Comparison of ENCODE assay signal across 25 mouse cellular contexts in the genomic region with DNA sequence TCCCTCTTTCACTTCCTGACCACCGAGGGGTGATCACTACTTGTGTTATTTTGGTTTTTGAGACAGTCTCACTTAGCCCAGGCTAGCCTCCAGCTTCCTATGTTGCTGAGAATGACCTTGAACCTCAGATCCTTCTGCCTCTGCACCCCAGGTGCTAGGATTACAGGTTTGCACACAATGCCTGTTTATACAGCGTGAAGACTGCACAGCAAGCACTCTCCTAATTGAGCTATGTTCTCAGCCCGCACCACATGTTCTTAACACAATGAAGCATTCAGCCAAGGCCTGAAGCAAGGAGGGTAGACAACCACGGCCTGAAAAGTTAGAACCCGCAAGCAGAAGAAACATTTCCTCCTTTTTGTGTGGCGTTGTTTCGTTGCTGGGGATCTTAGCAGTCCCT. TPM values are rescaled to one million over a fixed set of nuclear protein-coding genes. Genes with fewer than 3 reads are reported as not detected.
DNase-seq lines count a peak whose midpoint lies in the region; ATAC-seq lines count a peak whose summit lies in the region.
"Had no signal": no experiment of that assay in that cellular context is flagged by ENCODE, and none has a peak within 500 bp of the region (broad histone marks: within the 10 kb centered on the region; RNA-seq: fewer than 3 reads in every experiment).

No protein-coding gene starts in this region.

- H3K4me1 ChIP-seq in hindbrain, embryonic 12.5 days: peaks cover 7% of the 10 kb centered on the region
- peaks cover 14% of the 10 kb centered on the region for H3K4me1 ChIP-seq in hindbrain, embryonic 10.5 days (replicated peaks)
- H3K4me1 ChIP-seq: heart, embryonic 13.5 days; liver, embryonic 12.5 days had no signal

- no peaks in the 10 kb centered on the region for H3K36me3 ChIP-seq in hindbrain, embryonic 12.5 days
- no peaks in the 10 kb centered on the region for H3K36me3 ChIP-seq in hindbrain, embryonic 10.5 days
- H3K36me3 ChIP-seq: heart, embryonic 13.5 days; limb, embryonic 13.5 days; liver, embryonic 12.5 days had no signal

- no peaks in the 10 kb centered on the region for H3K9me3 ChIP-seq in hindbrain, embryonic 12.5 days (replicated peaks)
- H3K9me3 ChIP-seq in hindbrain, embryonic 10.5 days: no peaks in the 10 kb centered on the region
- H3K9me3 ChIP-seq: forebrain, embryonic 13.5 days; limb, embryonic 13.5 days; liver, embryonic 12.5 days had no signal

- ATAC-seq in hindbrain, embryonic 12.5 days (ENCODE audit: low FRiP score): no peak
- peak; percentile 25; the same call in 1 of the 2 replicates for ATAC-seq in granulocyte monocyte progenitor cell, adult 5-6 weeks (replicated peaks; ENCODE audit: poor library complexity, severe bottlenecking)
- ATAC-seq: forebrain, embryonic 13.5 days; hindbrain, postnatal 0 days; intestine, embryonic 16.5 days; liver, embryonic 12.5 days had no signal

- H3K9ac ChIP-seq in hindbrain, embryonic 12.5 days: no peak overlapping the region
- H3K9ac ChIP-seq: forebrain, embryonic 13.5 days; heart, embryonic 13.5 days; limb, embryonic 13.5 days; liver, embryonic 12.5 days had no signal

- no peak overlapping the region for H3K4me3 ChIP-seq in hindbrain, embryonic 12.5 days
- H3K4me3 ChIP-seq in hindbrain, embryonic 10.5 days: no peak overlapping the region
- H3K4me3 ChIP-seq: forebrain, embryonic 13.5 days; heart, adult 2 months; heart, embryonic 13.5 days; limb, embryonic 13.5 days; liver, embryonic 12.5 days had no signal

- H3K27me3 ChIP-seq in hindbrain, embryonic 12.5 days: no peaks in the 10 kb centered on the region
- H3K27me3 ChIP-seq in hindbrain, embryonic 10.5 days (ENCODE audit: insufficient read depth, poor library complexity, severe bottlenecking): no peaks in the 10 kb centered on the region
- H3K27me3 ChIP-seq: forebrain, embryonic 13.5 days; heart, embryonic 13.5 days; limb, embryonic 13.5 days had no signal

- DNase-seq in embryo, embryonic 10.5 days (ENCODE audit: low spot score): peak; percentile 27
- DNase-seq in embryo, embryonic 9.5 days (ENCODE audit: extremely low spot score): no peak
- no peak for DNase-seq in hindbrain, embryonic 10.5 days (ENCODE audit: low spot score)
- peak; percentile 19 to 31 for DNase-seq in B cell, adult 2 months
- no peak for DNase-seq in thymus, postnatal 10 days (ENCODE audit: low spot score in 2 of 2)
- no peak for DNase-seq in ovary, postnatal 10 days (ENCODE audit: low spot score)
- DNase-seq: cerebellum, adult 11-12 months; cerebellum, postnatal 10 days; gastrocnemius, postnatal 25 days; heart, adult 2 months; heart, postnatal 14 days; kidney, adult 9 months; kidney, postnatal 14 days; lung, adult 18-20 months; lung, postnatal 10 days; thymus, postnatal 14 days had no signal

- WGBS in hindbrain, embryonic 12.5 days: 42% methylated on average over 7 of the region's 7 CpGs
- WGBS in hindbrain, embryonic 10.5 days: 53% methylated on average over 7 of the region's 7 CpGs

- H3K27ac ChIP-seq in hindbrain, embryonic 12.5 days: peak overlapping the region; percentile 23; the same call in 1 of the 2 replicates
- no peak overlapping the region for H3K27ac ChIP-seq in hindbrain, embryonic 10.5 days
- H3K27ac ChIP-seq: forebrain, embryonic 13.5 days; heart, adult 2 months; heart, embryonic 13.5 days; hindbrain, postnatal 0 days; limb, embryonic 13.5 days; liver, embryonic 12.5 days had no signal

- no peak overlapping the region for H3K4me2 ChIP-seq in hindbrain, embryonic 12.5 days (replicated peaks)
- H3K4me2 ChIP-seq: forebrain, embryonic 13.5 days; heart, embryonic 13.5 days; limb, embryonic 13.5 days; liver, embryonic 12.5 days had no signal

RNA-seq across cellular contexts. Expression of a gene that starts 24.5 kb away (rescaled TPM):
- polyA plus RNA-seq in hindbrain, embryonic 12.5 days (2016; fragmentation: Nextera tagmentation; extraction: Ambion mirVana): 16.2 and 17.9 TPM in 2 replicates
- polyA plus RNA-seq in hindbrain, embryonic 10.5 days (2016; fragmentation: Nextera tagmentation; extraction: Ambion mirVana): 12.6 and 15.2 TPM in 2 replicates
- total RNA-seq in granulocyte monocyte progenitor cell, adult 5-6 weeks (2014; fragmentation: Nextera tagmentation): 0.94 TPM in 1 of 2 replicates, not detected in the other
- total RNA-seq in granulocyte monocyte progenitor cell, adult 5-6 weeks (2017): 0.17 and 0.21 TPM in 2 replicates

RNA-seq across cellular contexts. Expression of a gene that starts 40.3 kb away (rescaled TPM):
- polyA plus RNA-seq in hindbrain, embryonic 12.5 days (2016; fragmentation: Nextera tagmentation; extraction: Ambion mirVana): 7.4 and 8.3 TPM in 2 replicates
- 7.2 and 9.5 TPM in 2 replicates for polyA plus RNA-seq in hindbrain, embryonic 10.5 days (2016; fragmentation: Nextera tagmentation; extraction: Ambion mirVana)
- not detected in 2 replicates for total RNA-seq in granulocyte monocyte progenitor cell, adult 5-6 weeks (2014; fragmentation: Nextera tagmentation)
- not detected in 2 replicates for total RNA-seq in granulocyte monocyte progenitor cell, adult 5-6 weeks (2017)
- total RNA-seq: neutrophil, adult 5-6 weeks had no signal

Comparison
In these comparisons a context has a peak if more than half of its experiments do, and no peak if none do; other contexts are left out.
1. DNase-seq: peak in embryo, embryonic 10.5 days (single experiment) and B cell, adult 2 months (2 of 2); none in embryo, embryonic 9.5 days (single experiment), hindbrain, embryonic 10.5 days (single experiment), thymus, postnatal 10 days (0 of 2) and ovary, postnatal 10 days (single experiment).